Mouse (Mus musculus) bone marrow macrophage, adult 2 months (primary cell): ENCODE results near the gene Rfx8. TPM values are rescaled to one million over a fixed set of nuclear protein-coding genes. Genes with fewer than 3 reads are reported as not detected.

Source experiments
- H3K27ac ChIP-seq: 2 replicates; pipeline ENCODE4 v1.5.1; 2012; ENCODE audit warnings: low read depth, low read length; ENCODE audit not compliant: insufficient read depth
- H3K4me1 ChIP-seq: 2 replicates; pipeline ENCODE4 v1.6.1; 2012; ENCODE audit warnings: low read length; ENCODE audit not compliant: control insufficient read depth, insufficient read depth
- H3K4me3 ChIP-seq: 2 replicates; pipeline ENCODE4 v1.5.1; 2012; ENCODE audit warnings: mild to moderate bottlenecking, low read length, moderate library complexity; ENCODE audit not compliant: insufficient read depth
- CTCF ChIP-seq: IDR thresholded peaks from 2 replicates; pipeline ENCODE4 v1.5.1; 2012; ENCODE audit warnings: low read depth, mild to moderate bottlenecking, low read length, moderate library complexity
- POLR2A ChIP-seq: IDR thresholded peaks from 2 replicates; pipeline ENCODE4 v1.6.1; 2012; ENCODE audit warnings: mild to moderate bottlenecking, low read depth, low read length, borderline replicate concordance
- polyA plus RNA-seq: library from polyadenylated mRNA; stranded (reverse); fragments of >200 nt; gene quantifications from 2 replicates; pipeline ENCODE4 v1.2.4, GENCODE M21; 2012; ENCODE audit not compliant: missing spikeins, insufficient read depth, insufficient read length

Gene Rfx8
- polyA plus RNA-seq = not detected in 2 replicates

DNA sequence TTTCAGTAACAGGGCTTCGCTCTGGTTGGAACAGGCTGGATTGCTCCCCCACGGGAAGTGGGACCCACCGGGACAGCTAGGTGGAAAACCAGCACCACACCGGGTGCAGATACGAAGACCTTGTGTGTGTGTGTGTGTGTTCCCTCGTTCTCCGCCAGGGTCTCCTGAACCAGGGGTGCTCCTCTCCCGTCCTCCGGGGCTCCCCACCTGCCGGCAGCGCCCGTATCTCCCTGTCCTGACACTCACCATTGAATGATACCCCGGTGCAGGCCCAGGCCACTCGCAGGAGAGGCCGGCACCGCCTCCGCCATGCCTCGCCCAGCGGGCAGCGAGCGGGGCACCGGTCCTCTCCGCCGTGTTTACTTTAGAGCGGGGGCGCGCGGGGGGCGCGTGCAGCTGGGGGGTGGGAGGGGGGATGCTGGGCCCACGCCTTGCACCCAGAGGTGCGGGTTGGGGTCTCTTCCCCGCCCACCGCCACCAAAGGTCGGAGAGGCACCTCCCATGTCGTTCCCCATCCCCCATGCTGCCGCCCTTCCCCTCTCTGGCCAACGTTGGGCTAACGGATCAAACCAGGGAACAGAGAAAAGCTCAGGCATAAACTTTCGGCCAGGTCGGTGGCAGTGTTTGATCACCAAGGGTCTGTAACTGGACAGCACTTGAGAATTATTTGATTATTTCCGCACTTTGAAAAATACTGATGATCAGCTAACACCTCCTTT, at the start of gene Rfx8:
TSS of gene Rfx8 (minus strand) at position 366 of the 719 bp plus-strand sequence.
- H3K4me3 ChIP-seq = no peak within 1 kb of the TSS
- H3K4me1 ChIP-seq = no peaks in the 10 kb centered on the region
- H3K27ac ChIP-seq = no peak within 1 kb of the TSS
- TF ChIP-seq CTCF (no peak), POLR2A (no peak)

DNA sequence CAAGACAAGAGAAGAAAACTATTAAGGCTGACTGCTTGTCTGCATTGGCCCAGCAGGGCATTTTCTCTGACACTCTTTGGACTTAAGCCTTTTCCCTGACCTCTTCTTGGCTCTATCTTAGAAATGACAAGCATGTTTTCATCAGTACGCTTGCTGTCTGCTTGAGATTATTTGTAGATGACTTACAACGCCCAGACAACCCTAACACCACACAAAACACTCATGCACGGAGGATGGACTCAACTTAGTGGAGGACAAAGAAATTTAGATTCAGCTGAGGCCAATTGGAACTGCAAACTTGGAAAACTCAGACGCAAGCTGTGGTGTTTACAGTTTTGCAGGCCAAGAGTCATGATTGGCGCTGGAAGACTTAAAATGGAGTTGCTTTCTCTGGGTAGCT, 49.6 kb upstream of the Rfx8 start:
- H3K27ac ChIP-seq = no peak overlapping the region
- no peak overlapping the region for H3K4me3 ChIP-seq
- peaks cover 7% of the 10 kb centered on the region for H3K4me1 ChIP-seq
- no peak for TF ChIP-seq CTCF
- TF ChIP-seq POLR2A = no peak

DNA sequence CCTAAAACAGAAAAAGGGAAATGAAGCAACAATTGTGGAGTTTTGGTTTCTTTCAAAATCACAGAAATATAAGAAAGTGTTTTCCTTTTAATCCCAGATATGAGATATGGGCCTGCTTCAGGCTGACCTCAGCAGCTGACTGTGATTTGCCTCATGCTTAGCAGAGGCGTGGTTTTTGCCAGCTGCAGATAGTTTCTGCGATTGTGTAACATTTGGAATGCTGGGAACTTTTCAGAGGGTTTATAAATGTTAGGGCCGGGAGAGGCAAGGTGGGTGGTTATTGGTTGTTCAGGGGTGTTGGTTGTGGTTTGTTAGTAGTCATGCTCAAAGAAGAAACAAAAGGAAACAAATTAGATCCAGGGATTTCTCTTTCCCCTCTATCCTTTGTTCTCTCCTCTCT, 47.2 kb upstream of the Rfx8 start:
- peaks cover 7% of the 10 kb centered on the region for H3K4me1 ChIP-seq
- no peak overlapping the region for H3K4me3 ChIP-seq
- peak overlapping the region; percentile 52 for H3K27ac ChIP-seq
- no peak for TF ChIP-seq POLR2A
- no peak for TF ChIP-seq CTCF

DNA sequence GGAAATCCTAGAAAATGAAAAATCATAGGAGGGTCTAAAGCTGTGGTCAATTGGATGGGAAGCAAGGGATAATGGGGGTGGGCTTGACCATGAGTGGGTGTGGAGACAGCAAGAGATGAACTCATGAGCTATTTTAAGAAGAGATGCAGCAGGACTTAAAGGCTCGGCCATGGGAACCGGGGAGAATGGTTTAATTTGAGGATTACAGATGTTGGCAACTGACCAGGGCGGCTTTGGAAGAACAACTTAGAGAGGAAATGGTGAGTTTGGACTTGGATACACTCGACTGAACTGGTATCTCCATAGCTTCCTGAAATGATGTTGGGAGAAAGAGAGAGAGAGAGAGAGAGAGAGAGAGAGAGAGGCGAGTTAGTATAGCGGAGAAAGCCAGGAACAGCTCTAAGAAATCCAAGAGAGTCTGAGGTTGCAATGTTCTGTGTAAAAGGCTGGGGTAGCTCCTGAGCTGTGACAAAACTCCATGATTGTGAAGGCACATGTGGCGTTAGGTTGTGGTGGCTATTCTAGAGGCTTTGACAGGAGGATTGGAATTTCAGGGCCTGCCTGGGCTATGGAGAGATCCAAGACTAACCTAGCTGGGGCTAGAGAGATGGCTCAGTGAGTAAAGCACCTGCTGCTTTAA, 45.2 kb upstream of the Rfx8 start:
- Histone ChIP-seq H3K27ac (no peak overlapping the region), H3K4me1 (peaks cover 16% of the 10 kb centered on the region), H3K4me3 (no peak overlapping the region)
- no peak for TF ChIP-seq POLR2A

DNA sequence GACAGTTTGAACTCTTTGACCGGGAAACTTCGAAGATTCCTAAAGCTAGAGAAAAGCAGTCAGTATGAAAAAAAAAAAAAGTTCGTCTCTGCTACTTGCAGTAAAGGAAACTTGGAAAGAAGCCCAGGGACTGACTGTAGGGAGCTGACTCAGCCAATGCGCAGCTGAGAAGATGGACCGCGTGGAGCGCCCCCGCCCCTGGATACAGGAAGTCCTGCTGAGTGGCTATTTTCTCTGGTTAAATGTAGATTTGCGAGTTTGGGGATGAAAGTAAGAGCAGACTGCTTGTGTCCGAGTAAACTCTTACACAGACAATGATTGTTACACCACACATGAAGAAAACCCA, 41.2 kb upstream of the Rfx8 start:
- H3K4me3 ChIP-seq = peak overlapping the region; percentile 41
- H3K4me1 ChIP-seq = peaks cover 28% of the 10 kb centered on the region
- TF ChIP-seq POLR2A = no peak
- TF ChIP-seq CTCF = no peak
- H3K27ac ChIP-seq = peak overlapping the region; percentile 92

DNA sequence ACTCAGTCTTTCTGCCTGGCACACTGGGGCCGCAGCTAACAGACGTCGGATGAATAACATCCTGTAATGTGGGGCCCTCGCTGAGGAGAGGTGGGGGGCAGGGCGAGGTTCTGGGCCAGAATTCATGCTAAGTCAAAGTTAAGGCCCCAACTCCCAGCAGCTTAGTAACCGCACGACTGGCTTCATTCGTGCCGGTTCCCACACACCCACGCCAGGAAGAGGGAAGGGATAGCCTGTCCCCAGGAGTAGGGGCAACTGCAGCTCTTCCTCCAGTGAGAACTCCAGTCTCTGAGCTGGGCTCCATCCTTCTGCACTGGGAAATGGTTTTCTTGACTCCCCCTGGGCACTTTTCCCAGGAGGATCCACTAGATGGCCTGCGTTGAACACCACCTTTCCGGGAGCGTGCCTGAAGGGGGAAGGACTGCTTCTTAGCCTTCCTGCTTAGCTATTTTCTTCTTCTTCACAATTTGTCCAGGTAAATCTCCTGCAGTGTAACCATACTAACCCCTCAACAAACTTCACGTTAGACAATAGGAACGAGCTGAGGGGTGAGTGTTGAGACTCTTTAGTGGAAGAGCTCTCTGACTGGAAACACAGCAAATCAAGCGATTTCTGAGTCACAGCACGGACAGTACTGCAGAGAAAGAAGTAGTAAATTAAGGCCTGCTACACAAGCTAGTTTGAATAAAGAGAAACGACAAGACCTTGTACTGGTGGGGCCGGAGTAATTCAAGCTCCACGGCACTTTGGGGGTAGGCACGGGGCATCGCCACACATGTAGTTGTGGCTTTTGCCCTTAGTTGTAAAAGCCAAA, 40.6 kb upstream of the Rfx8 start:
- TF ChIP-seq CTCF = peak; percentile 54; the same call in 1 of the 2 replicates
- TF ChIP-seq POLR2A = no peak
- Histone ChIP-seq H3K4me1 (peaks cover 28% of the 10 kb centered on the region), H3K27ac (peak overlapping the region; percentile 92), H3K4me3 (peak overlapping the region; percentile 41)

DNA sequence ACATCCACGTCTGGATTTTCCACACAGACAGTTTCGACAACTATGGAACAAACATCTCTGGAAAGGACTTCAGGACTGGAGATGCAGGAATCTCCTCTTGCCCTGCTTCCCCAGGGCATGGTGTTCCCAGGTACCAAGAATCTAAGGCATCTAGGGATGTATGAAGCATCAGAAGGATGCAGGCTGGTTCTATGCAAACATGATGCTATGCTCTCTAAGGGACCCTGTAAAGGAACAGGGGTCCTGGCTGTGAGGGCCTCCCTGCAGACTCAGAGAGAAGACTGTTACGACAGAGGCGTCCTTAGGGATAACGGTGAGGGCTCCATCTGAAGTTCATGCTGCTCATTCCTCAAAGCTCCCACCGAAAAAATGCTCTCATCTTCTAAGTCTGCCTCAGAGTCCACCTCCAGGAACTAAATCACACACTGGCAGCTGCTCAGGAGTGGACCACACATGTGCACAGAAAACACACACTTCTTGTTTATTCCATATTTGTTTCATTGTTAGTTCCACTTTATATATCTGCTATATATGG, 39.5 kb upstream of the Rfx8 start:
- Histone ChIP-seq H3K4me3 (no peak overlapping the region), H3K4me1 (peaks cover 28% of the 10 kb centered on the region), H3K27ac (no peak overlapping the region)
- TF ChIP-seq CTCF (no peak), POLR2A (no peak)

DNA sequence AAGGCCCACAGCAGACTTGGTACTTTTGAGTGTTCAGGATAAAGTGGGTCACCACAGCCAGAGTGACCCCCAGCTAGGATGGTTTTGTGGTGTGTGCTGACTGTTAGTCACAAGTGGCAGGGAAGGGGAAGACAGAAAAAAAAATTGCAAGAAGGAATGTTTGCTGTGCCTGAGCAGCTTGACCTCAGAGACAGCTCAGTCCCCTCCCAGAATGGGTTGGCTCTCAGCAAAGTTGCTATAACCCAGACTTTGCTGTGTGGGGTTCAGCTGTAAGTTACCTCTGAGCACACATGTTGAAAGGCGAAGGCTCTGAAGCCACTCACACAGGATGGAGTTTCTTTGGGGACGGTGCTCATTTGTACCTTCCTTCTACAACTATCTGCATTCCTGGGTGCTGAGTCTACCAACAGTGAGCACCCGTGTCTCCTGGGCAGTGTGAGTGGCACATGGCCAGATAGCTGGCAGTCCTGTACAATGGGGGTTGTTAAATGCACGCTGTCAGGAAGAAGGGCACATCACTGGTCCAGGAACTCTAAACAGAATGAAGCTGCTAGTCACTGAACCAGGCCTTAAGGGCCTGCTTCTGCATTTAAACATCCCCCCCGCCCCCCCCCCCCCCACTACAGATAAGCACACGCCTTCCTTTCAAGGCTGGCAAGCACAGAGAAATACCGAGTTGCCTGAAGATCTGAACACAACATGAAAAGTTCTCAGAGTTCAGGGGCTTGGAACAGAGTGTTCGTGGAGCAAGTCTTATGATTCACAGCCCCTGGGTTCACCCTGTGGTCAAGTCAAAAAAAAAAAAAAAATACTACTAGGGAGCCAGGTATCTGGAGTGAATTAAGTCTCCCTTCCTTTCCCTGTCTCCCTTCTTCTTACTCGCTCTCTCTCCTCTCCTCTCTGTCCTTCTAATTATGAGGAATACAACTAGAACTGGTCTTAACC, 38.7 kb upstream of the Rfx8 start:
- TF ChIP-seq CTCF (no peak), POLR2A (no peak)
- no peak overlapping the region for H3K4me3 ChIP-seq
- peak overlapping the region; percentile 35 for H3K27ac ChIP-seq
- peaks cover 32% of the 10 kb centered on the region for H3K4me1 ChIP-seq

DNA sequence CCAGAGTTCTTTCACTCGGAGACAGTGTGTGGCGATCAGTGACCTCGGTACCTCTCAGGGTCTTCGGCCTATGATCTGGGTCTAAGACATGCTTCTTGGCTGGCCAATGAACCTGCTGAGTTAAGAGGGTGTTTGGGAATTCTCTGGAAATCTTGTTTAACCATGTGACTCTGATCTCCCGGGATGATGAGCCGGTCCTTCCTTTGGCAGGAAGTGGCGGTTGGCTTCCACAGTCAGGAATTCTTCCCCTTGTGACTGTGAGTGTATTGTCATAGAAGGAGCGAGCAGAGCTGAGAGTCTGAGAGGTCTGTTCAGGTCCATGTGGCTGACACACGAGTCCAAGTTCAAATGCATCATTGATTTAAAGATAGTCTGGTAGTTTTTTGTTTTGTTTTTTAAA, 37.4 kb upstream of the Rfx8 start:
- Histone ChIP-seq H3K4me3 (no peak overlapping the region), H3K27ac (no peak overlapping the region), H3K4me1 (peaks cover 38% of the 10 kb centered on the region)
- TF ChIP-seq POLR2A (no peak), CTCF (no peak)
